Mouse (Mus musculus): ENCODE measurements around the gene H2-D1. TPM values are rescaled to one million over a fixed set of nuclear protein-coding genes. Genes with fewer than 3 reads are reported as not detected.

The H2-D1 gene
- polyA plus RNA-seq, 2 experiments, result 26.0 to 53.9 TPM

DNA sequence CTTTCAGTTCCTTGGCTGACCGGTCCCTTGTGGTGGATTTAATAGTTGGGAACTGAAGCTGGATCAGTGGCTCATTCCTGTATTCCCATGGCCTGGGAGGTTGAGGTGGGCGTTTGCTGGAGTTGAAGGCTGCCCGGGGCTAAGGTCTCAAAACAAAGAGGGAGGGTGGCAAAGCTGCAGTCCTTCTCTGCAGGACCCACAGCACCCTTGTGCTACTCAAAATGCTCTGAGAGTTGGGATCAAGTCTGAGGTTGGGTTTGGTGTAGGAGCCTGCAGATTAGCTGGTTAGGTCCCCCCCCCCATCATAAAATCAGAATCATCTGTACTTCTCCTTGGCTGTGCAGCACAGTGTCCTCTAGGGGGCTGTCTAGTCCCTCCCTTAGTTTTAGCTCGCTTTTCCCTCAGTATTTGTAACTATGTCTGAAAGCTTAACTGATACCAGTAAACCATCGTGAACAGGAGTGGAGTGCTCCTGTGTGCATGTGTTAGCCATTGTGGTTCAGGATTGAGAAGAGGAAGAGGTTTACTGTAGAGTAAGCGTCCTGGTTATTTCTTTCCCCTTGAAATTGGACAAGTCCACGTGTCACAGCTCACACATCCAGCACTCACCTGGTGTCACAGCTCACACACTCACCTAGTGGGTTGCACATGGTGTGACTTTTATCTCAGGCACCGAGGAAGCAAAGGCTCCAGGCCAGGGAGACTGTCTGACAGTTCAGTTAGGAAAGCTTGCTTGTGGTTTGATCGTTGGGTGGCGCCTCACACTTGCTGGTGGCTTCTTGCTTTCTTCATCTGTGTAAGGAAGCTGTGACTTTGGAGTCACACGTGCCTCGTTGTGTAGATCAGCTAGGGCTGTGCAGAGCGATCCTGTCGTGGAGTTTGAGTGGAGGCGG is 16.6 kb upstream of the H2-D1 start:
- Histone ChIP-seq H3K4me1 (ENCODE audit: control insufficient read depth, insufficient read depth, low read length) (peaks cover 13% of the 10 kb centered on the region), H3K9me3 (ENCODE audit: control insufficient read depth, low read length) (no peaks in the 10 kb centered on the region), H3K4me2 (replicated peaks; ENCODE audit: low read depth, low read length, severe bottlenecking) (no peak overlapping the region), H3K27ac (replicated peaks; ENCODE audit: low read depth, low read length) (no peak overlapping the region), H3K36me3 (ENCODE audit: control insufficient read depth, insufficient read depth, low read length) (peaks cover 81% of the 10 kb centered on the region), H3K4me3 (replicated peaks; ENCODE audit: low read length) (no peak overlapping the region), H3K9ac (ENCODE audit: low read depth, low read length, severe bottlenecking) (no peak overlapping the region), H3K27me3 (ENCODE audit: control insufficient read depth, insufficient read depth, low read length) (no peaks in the 10 kb centered on the region)
- 77% methylated on average over 15 of the region's 15 CpGs for WGBS
- DNase-seq (ENCODE audit: low spot score), result peak; percentile 55
- ATAC-seq (ENCODE audit: low FRiP score, low read depth), result no peak
- no peak for TF ChIP-seq POLR2A (IDR thresholded peaks at IDR 0.05; ENCODE audit: borderline replicate concordance, extremely low read depth, insufficient read depth, insufficient read length)

DNA sequence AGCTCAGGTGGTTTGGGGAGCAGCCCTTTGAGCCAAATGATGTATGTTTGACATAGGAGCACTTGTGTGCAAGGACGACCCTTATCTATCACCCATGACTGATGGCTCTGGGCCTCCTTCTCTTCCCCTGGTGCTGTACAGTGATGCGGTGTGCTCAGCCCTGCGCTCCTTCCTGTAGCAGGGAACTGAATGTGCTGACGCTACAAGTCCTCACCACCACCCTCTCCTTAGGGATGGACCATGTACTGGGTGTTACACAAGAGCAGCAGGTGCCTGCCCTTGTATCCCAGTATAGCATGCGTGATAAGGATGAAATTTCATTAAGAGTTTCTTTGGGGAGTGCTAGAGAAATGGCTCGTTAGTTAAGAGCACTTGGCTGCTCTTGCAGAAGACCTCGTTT is 15.4 kb upstream of the H2-D1 start:
- no peak overlapping the region for H3K4me2 ChIP-seq (replicated peaks; ENCODE audit: low read depth, low read length, severe bottlenecking)

DNA sequence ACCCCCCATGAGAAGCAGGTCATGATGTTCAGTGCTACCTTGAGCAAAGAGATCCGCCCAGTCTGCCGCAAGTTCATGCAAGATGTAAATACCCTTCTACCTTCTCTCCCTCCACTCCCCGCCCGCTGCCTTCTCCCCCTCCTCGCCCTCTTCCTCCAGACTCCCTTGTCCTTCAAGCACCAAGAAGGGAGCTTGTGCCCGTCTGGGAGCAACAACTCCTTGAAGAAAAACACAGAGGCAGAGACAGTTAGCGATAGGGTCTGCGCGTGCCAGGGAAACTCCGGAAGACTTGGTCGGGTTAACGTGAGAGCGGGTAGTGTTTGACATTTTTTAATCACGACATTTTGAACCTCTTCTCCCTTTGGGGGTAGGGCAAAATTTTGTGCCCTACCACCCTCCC is 13.5 kb upstream of the H2-D1 start:
- DNase-seq (ENCODE audit: low spot score) (no peak), ATAC-seq (ENCODE audit: low FRiP score, low read depth) (no peak)
- Histone ChIP-seq H3K4me3 (replicated peaks; ENCODE audit: low read length) (no peak overlapping the region), H3K36me3 (ENCODE audit: control insufficient read depth, insufficient read depth, low read length) (peaks cover 99% of the 10 kb centered on the region), H3K27me3 (ENCODE audit: control insufficient read depth, insufficient read depth, low read length) (no peaks in the 10 kb centered on the region), H3K27ac (replicated peaks; ENCODE audit: low read depth, low read length) (no peak overlapping the region), H3K4me2 (replicated peaks; ENCODE audit: low read depth, low read length, severe bottlenecking) (no peak overlapping the region), H3K9me3 (ENCODE audit: control insufficient read depth, low read length) (no peaks in the 10 kb centered on the region), H3K4me1 (ENCODE audit: control insufficient read depth, insufficient read depth, low read length) (peaks cover 6% of the 10 kb centered on the region), H3K9ac (ENCODE audit: low read depth, low read length, severe bottlenecking) (no peak overlapping the region)
- WGBS, result 91% methylated on average over 14 of the region's 14 CpGs
- TF ChIP-seq POLR2A (IDR thresholded peaks at IDR 0.05; ENCODE audit: borderline replicate concordance, extremely low read depth, insufficient read depth, insufficient read length), result no peak

More for the DNA sequence above, 15.4 kb upstream of the H2-D1 start:
- H3K9me3 ChIP-seq (ENCODE audit: control insufficient read depth, low read length), result no peaks in the 10 kb centered on the region
- 89% methylated on average over 7 of the region's 7 CpGs for WGBS
- H3K27ac ChIP-seq (replicated peaks; ENCODE audit: low read depth, low read length), result no peak overlapping the region
- no peak for DNase-seq (ENCODE audit: low spot score)
- H3K4me1 ChIP-seq (ENCODE audit: control insufficient read depth, insufficient read depth, low read length), result peaks cover 13% of the 10 kb centered on the region
- TF ChIP-seq POLR2A (IDR thresholded peaks at IDR 0.05; ENCODE audit: borderline replicate concordance, extremely low read depth, insufficient read depth, insufficient read length), result no peak
- peaks cover 91% of the 10 kb centered on the region for H3K36me3 ChIP-seq (ENCODE audit: control insufficient read depth, insufficient read depth, low read length)
- no peak overlapping the region for H3K9ac ChIP-seq (ENCODE audit: low read depth, low read length, severe bottlenecking)
- no peaks in the 10 kb centered on the region for H3K27me3 ChIP-seq (ENCODE audit: control insufficient read depth, insufficient read depth, low read length)
- no peak overlapping the region for H3K4me3 ChIP-seq (replicated peaks; ENCODE audit: low read length)
- no peak for ATAC-seq (ENCODE audit: low FRiP score, low read depth)

DNA sequence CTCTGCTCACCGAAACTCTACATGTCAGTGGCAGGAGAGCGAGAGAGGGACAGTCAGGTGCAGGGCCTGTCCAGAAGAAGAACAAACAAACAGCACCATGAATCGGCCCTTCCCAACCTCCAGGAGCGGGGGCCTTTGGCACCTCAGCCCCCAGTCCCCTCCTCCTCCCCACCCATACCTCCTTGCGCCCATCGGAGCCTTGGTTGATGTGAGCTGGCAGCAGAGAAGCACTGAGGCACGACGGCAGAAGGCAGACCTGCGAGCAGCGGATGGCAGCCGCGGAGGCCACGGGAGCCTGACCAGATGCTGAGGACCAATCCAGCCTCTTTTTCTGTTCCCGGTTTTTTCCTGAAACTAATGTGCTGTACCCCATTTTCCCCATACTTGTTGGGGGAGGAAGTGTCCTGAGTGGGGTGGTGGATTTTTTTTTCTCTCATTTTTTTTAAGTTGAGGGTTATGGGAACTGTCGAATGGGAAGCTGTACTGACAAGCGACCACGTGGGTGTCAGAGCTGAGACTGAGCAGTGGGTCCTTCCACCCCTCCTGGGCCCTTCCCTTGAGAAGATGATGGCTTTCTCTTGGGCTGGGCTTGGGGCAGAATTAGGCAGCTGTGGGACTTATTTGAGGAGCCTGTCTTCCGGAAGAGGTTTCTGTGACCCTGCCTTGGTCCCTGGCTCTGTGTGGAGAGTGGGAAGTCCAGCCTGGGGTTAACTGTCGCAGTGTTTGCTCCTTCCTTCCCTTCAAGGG is 12.9 kb upstream of the H2-D1 start:
- no peak overlapping the region for H3K4me3 ChIP-seq (replicated peaks; ENCODE audit: low read length)
- no peak overlapping the region for H3K27ac ChIP-seq (replicated peaks; ENCODE audit: low read depth, low read length)
- DNase-seq (ENCODE audit: low spot score) (no peak), ATAC-seq (ENCODE audit: low FRiP score, low read depth) (no peak)
- no peaks in the 10 kb centered on the region; the same call in 1 of the 2 replicates for H3K4me1 ChIP-seq (ENCODE audit: control insufficient read depth, insufficient read depth, low read length)
- TF ChIP-seq POLR2A (IDR thresholded peaks at IDR 0.05; ENCODE audit: borderline replicate concordance, extremely low read depth, insufficient read depth, insufficient read length), result no peak
- no peak overlapping the region for H3K4me2 ChIP-seq (replicated peaks; ENCODE audit: low read depth, low read length, severe bottlenecking)
- no peaks in the 10 kb centered on the region for H3K9me3 ChIP-seq (ENCODE audit: control insufficient read depth, low read length)
- H3K36me3 ChIP-seq (ENCODE audit: control insufficient read depth, insufficient read depth, low read length), result peaks cover 96% of the 10 kb centered on the region
- H3K9ac ChIP-seq (ENCODE audit: low read depth, low read length, severe bottlenecking), result no peak overlapping the region
- WGBS, result 88% methylated on average over 19 of the region's 19 CpGs
- H3K27me3 ChIP-seq (ENCODE audit: control insufficient read depth, insufficient read depth, low read length), result no peaks in the 10 kb centered on the region

DNA sequence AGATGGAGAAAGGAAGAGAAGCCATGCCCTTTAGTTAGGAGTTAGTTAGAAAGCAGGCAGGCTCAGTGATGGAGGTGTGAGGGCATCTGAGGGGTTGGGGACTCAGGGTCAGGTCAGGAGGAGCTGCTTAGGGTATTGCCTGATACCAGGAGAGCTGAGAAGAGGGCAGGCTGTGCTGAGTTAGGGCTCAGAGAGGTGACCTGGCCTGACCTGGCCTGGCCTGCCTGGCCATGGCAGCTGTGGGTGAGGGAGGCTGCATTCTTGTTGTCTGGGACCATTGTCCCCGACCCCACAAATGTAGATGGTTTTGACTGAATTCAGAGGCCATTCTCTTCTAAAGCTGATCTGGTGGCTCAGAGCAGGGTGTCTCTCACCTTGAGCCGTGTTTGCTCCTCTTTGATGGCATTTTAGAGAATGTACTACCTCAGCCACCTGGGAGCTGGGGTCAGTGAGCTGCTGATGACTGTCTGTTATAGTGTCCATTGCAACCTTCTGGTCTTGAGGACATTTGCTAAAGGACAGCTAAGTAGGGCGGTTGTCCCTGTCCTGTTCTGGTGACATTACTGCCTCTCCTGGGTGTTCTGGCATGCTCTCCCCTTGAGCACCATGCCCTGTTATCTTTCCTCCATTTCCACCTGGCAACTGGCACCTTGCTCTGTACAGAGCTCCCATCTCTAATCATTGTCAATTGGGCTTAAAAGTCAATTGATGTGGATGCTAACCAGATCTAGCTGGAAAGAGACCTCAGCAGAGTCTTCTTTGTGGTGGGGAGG is 12.0 kb upstream of the H2-D1 start:
- Histone ChIP-seq H3K27me3 (ENCODE audit: control insufficient read depth, insufficient read depth, low read length) (no peaks in the 10 kb centered on the region), H3K4me2 (replicated peaks; ENCODE audit: low read depth, low read length, severe bottlenecking) (no peak overlapping the region), H3K9me3 (ENCODE audit: control insufficient read depth, low read length) (no peaks in the 10 kb centered on the region), H3K27ac (replicated peaks; ENCODE audit: low read depth, low read length) (no peak overlapping the region), H3K9ac (ENCODE audit: low read depth, low read length, severe bottlenecking) (no peak overlapping the region), H3K4me3 (replicated peaks; ENCODE audit: low read length) (no peak overlapping the region), H3K36me3 (ENCODE audit: control insufficient read depth, insufficient read depth, low read length) (peaks cover 87% of the 10 kb centered on the region), H3K4me1 (ENCODE audit: control insufficient read depth, insufficient read depth, low read length) (no peaks in the 10 kb centered on the region; the same call in 1 of the 2 replicates)
- TF ChIP-seq POLR2A (IDR thresholded peaks at IDR 0.05; ENCODE audit: borderline replicate concordance, extremely low read depth, insufficient read depth, insufficient read length), result no peak
- DNase-seq (ENCODE audit: low spot score), result no peak
- 85% methylated on average over 3 of the region's 3 CpGs for WGBS
- ATAC-seq (ENCODE audit: low FRiP score, low read depth), result no peak

Measured in limb, embryonic 14.5 days (tissue).